Mouse (Mus musculus) cerebellum, adult 18-20 months (tissue): ENCODE measurements around the gene Rasgrf2.

ENCODE experiments used
- DNase-seq, 2 experiments: peaks; one replicate each; pipeline ENCODE4 v3.0.0; 2021

Gene Rasgrf2

GRCm38 (mm10) chr13:91937232-91937631, 194.2 kb downstream of the Rasgrf2 start:
- no peak for DNase-seq

DNA sequence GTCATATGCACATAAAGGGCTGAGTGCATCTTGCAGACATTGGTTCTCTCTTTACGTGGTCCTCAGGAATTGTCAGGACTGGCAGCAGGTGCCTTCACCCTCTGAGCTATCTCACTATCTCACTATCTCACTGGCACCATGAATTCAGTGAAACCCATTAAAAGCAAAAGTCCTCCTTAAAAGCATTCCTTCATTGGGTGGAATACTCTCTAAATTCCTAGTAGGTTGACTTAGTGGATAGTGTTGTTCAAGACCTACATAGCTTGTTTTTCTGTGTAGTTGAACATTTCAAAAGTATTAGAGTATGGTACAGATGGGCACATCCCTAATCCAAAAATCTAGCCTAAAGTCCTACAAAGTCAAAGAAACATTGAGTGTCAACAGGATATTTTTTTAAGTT, 199.3 kb downstream of the Rasgrf2 start:
- no peak for DNase-seq

- DNase-seq: no peak
Observed at GRCm38 (mm10) chr13:91929943-91930726, 201.3 kb downstream of the Rasgrf2 start.

DNA sequence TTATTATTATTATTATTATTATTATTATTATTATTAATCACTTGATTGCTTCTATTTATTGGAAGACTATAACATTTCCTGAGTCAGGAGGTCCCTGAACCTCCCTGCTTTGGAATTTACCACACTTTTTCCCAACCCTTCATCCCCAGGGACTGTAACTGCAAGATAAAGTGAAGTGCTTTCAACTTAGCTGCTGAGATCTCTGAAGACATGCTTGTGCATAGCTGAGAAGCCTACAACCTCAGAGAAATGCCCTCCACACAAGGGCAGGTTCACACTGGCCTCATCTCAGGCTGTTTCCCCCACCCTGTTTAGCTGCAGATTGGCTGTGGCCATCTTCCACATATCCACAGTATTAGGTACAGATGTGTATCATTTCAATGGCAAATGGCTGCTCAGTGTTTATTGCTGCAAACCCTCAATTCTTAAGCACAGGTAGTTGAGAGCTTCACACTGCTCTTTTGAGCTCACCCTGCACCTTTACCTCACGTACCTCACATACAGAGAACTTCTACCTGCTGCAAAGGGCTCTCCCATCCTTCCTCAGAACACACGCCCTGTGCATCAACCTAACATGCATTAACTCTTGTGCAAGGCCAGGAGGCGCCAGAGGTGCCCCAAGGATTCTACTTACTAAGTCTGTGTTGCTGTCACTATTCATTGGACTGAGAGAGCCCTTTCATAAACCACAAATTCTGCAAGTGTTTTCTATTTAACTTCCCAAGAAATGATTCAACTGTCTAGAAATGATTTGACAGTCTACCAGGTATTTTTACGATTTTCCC, 202.7 kb downstream of the Rasgrf2 start:
- no peak for DNase-seq

DNA sequence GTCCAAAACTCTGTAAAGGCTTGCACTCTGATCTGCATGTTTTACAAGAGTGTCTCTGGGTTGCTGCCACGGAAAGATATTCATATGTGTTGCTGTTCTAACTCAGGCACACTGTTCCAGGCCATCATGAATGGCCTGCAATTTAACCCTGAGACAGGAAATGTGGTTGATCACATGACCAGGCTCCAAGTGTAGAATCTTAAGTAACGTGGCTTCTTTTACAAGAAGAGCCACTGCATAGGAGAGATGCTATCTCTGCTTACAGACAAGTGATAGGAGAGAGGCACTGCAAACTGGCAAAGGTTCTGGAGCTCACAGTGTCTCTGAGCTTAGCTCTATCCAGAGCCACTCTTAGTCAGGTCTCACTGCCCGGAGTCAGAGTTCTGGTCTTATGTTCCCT, 210.4 kb downstream of the Rasgrf2 start:
- no peak for DNase-seq

- no peak for DNase-seq
Observed at GRCm38 (mm10) chr13:91918764-91919163, 212.7 kb downstream of the Rasgrf2 start.

DNA sequence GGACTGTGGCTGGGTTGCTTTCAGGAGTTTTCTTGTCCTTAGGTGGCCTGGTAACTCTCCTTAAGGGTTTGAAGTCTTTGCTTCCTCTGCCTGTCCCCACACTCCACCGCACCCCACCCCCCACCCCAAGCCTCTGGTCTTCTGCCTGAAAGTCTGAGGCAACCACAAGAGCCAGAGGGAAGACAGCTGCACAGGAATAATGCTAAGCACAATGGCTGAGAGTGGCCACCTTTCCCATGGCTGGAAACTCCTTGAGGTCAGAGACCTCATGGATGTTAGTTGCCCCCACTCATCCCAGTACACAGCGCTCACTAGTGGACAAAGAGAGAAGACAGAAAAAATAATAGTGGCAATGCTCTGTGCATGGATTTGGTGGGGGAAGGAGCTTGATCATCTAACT, 213.6 kb downstream of the Rasgrf2 start:
- DNase-seq: no peak

GRCm38 (mm10) chr13:91916308-91916707, 215.1 kb downstream of the Rasgrf2 start:
- no peak for DNase-seq

- no peak for DNase-seq
Observed at GRCm38 (mm10) chr13:91915582-91916239, 215.7 kb downstream of the Rasgrf2 start.

GRCm38 (mm10) chr13:91915192-91915581, 216.3 kb downstream of the Rasgrf2 start:
- DNase-seq: no peak

GRCm38 (mm10) chr13:91911652-91912051, 219.8 kb downstream of the Rasgrf2 start:
- no peak for DNase-seq

- no peak for DNase-seq
Observed at GRCm38 (mm10) chr13:91911211-91911610, 220.2 kb downstream of the Rasgrf2 start.

- peak; percentile 55 to 58 for DNase-seq
Observed at GRCm38 (mm10) chr13:91908202-91908980, 223.1 kb downstream of the Rasgrf2 start.

DNA sequence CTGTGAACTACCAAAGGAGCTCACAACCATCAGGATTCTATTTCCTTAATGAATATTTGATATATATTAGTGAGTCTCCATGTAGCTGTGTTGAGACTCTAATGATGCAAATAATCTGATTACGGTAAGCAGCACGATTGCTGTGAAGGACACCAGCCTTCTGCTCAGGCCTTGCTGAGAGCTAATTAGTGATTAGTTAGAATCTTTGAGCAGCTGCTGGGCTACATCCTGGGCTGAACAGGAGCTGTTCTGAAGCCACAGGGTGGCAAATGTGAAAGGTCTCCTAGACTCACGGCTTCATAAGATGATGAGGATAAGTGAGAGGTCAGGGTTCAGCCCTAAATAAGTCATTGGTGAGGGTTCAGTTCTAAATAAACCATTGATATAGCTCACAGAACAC, 225.1 kb downstream of the Rasgrf2 start:
- no peak for DNase-seq

DNA sequence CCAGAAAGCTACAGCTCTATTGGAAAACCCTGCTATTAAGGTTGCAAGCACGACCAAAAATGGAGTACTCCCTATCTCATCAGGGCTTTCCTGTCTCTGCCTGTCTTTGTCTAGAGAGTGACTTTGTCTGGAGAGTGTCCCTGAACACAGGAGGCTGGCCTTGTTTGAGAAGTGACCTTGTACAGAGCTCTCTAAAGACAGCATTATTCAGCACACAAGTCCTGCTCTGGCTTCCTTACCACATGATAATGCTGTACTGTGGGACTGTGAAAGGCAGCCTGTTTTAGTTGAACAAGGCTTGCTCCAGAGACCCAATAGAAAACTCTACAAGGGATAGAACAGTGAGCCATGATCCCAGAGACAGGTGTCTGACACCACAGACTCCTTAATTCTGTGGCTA, 235.0 kb downstream of the Rasgrf2 start:
- DNase-seq: no peak

- no peak for DNase-seq
Observed at GRCm38 (mm10) chr13:91893132-91893531, 238.3 kb downstream of the Rasgrf2 start.

GRCm38 (mm10) chr13:91890031-91890619, 241.3 kb downstream of the Rasgrf2 start:
- DNase-seq: no peak

- no peak for DNase-seq
Observed at GRCm38 (mm10) chr13:91884714-91885386, 246.6 kb downstream of the Rasgrf2 start.

DNA sequence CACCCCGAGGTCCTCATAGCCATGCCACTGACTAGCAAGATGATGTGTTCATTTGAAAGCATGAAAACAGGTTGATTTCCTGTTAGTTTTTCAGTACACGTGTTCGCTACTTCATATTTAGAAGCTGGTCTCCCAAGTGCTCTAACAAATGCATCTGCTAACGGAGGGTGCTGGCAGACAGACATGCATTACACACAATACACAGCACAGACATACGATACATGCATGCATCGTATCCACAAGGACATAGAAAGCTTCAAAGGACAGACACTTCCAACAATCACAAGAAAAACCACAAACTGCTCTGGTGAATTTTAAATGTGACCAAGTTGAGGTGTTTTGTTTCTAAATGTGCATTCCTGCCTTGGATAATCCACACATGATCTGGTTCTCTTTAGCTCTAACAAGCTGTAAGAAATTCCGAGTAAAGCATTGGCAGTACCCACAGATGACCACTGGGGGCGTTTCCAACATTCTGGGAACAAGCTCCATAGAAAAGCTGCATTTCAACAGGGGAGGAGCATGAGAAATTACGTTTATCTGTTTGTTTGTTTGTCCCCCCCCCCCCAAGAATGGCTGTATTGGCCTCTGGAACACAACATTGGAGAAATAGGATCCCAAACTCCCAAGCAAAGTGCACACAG, 249.5 kb downstream of the Rasgrf2 start:
- DNase-seq: peak; percentile 25 to 30

- no peak for DNase-seq
Observed at GRCm38 (mm10) chr13:91880256-91880655, 251.2 kb downstream of the Rasgrf2 start.

GRCm38 (mm10) chr13:91877996-91878395, 253.5 kb downstream of the Rasgrf2 start:
- no peak for DNase-seq
